Mouse (Mus musculus): ENCODE results near the gene Kmt5b.

- no peak for TF ChIP-seq CTCF (IDR thresholded peaks at IDR 0.05; ENCODE audit: borderline replicate concordance, control insufficient read depth, extremely low read depth, insufficient read depth, low read length, poor library complexity)
- no peak for TF ChIP-seq POLR2A (IDR thresholded peaks at IDR 0.05; ENCODE audit: control insufficient read depth, extremely low read depth, insufficient read depth, low read length, poor library complexity)
These were observed 85.9 kb downstream of the Kmt5b start for GRCm38 (mm10) chr19:3853121-3853520.
